Mouse (Mus musculus) CH12.LX (cell line): ENCODE measurements around the gene Rnf169.

Experiments used
- BHLHE40 ChIP-seq: IDR thresholded peaks from 2 replicates; pipeline ENCODE4 v1.6.1; 2011; ENCODE audit warnings: mild to moderate bottlenecking, low read depth, low read length, improper control_type of control experiment
- CHD2 ChIP-seq: IDR thresholded peaks from 2 replicates; pipeline ENCODE4 v1.6.1; 2011; ENCODE audit warnings: low read length, improper control_type of control experiment
- CTCF ChIP-seq, 2 experiments: IDR thresholded peaks in 1 of 2; conservative IDR thresholded peaks in 1 of 2; 2 replicates each; pipeline ENCODE4 v1.5.1; 2011 to 2012; ENCODE audit warnings: low read depth in 2 of 2, low read length in 2 of 2, improper control_type of control experiment in 1 of 2, inconsistent platforms in 1 of 2, mild to moderate bottlenecking in 1 of 2, moderate library complexity in 1 of 2
- EP300 ChIP-seq: IDR thresholded peaks from 2 replicates; pipeline ENCODE4 v1.6.1; 2011; ENCODE audit warnings: low read length, improper control_type of control experiment
- GABPA ChIP-seq: IDR thresholded peaks from 2 replicates; pipeline ENCODE4 v1.6.1; 2012; ENCODE audit warnings: low read depth, low read length, improper control_type of control experiment, inconsistent platforms; ENCODE audit not compliant: insufficient replicate concordance
- IRF4 ChIP-seq: IDR thresholded peaks from 2 replicates; pipeline ENCODE4 v1.6.1; 2014; ENCODE audit warnings: low read depth, mild to moderate bottlenecking, inconsistent platforms, low read length, improper control_type of control experiment
- MAFK ChIP-seq: IDR thresholded peaks from 2 replicates; pipeline ENCODE4 v1.6.1; 2011; ENCODE audit warnings: low read length, improper control_type of control experiment; ENCODE audit not compliant: insufficient replicate concordance
- MAZ ChIP-seq: IDR thresholded peaks from 2 replicates; pipeline ENCODE4 v1.6.1; 2012; ENCODE audit warnings: low read depth, mild to moderate bottlenecking, inconsistent platforms, low read length, improper control_type of control experiment, moderate library complexity
- POLR2A ChIP-seq: IDR thresholded peaks from 2 replicates; pipeline ENCODE4 v1.6.1; 2011; ENCODE audit warnings: low read depth, mild to moderate bottlenecking, improper control_type of control experiment, low read length
- SIN3A ChIP-seq: IDR thresholded peaks from 2 replicates; pipeline ENCODE4 v1.6.1; 2012; ENCODE audit warnings: low read length, improper control_type of control experiment, inconsistent platforms
- USF1 ChIP-seq: IDR thresholded peaks from 2 replicates; pipeline ENCODE4 v1.6.1; 2014; ENCODE audit warnings: low read depth, mild to moderate bottlenecking, inconsistent platforms, low read length, improper control_type of control experiment
- ZNF384 ChIP-seq: IDR thresholded peaks from 2 replicates; pipeline ENCODE4 v1.6.1; 2012; ENCODE audit warnings: low read depth, low read length, improper control_type of control experiment, inconsistent platforms

GRCm38 (mm10) chr7:99979081-99979480 is 1.2 kb downstream of the Rnf169 start:
- no peak for TF ChIP-seq CHD2
- TF ChIP-seq IRF4: no peak
- peak; percentile 69 for TF ChIP-seq ZNF384
- TF ChIP-seq CTCF (conservative IDR thresholded peaks at IDR 0.05 in 1 of 2, IDR thresholded peaks at IDR 0.05 in 1 of 2; ENCODE audit: low read depth in 2 of 2, low read length in 2 of 2): no peak
- no peak for TF ChIP-seq USF1
- no peak for TF ChIP-seq EP300
- no peak for TF ChIP-seq POLR2A
- no peak for TF ChIP-seq MAFK
- TF ChIP-seq BHLHE40: no peak
- TF ChIP-seq SIN3A: no peak
- no peak for TF ChIP-seq GABPA
- TF ChIP-seq MAZ: no peak
